Mouse (Mus musculus) v-Abl transformed pro-B cells (cell line): ENCODE results near the gene Galnt5.

Experiments
- in situ Hi-C, 2 experiments: fragments of 400-800 bp; cut with MboI; formaldehyde crosslinking; loops; one replicate each; pipeline ENCODE4 v1.15.1; 2025; ENCODE audit not compliant: unreplicated experiment in 2 of 2

The Galnt5 gene

GRCm38 (mm10) chr2:57997752-57998430 is at the start of gene Galnt5:
Gene Galnt5 (plus strand): TSS chr2:57997884.
- in situ Hi-C loops = no loop called here

GRCm38 (mm10) chr2:57951620-57952019 is 46.1 kb upstream of the Galnt5 start:
- in situ Hi-C loops = no loop called here

GRCm38 (mm10) chr2:57960786-57961185 is 36.9 kb upstream of the Galnt5 start:
- in situ Hi-C loops = no loop called here

- in situ Hi-C loops = no loop called here
Measured at GRCm38 (mm10) chr2:57982248-57982647, 15.4 kb upstream of the Galnt5 start.

- in situ Hi-C loops = no loop called here
Measured at GRCm38 (mm10) chr2:57991084-57991483, 6.6 kb upstream of the Galnt5 start.

- in situ Hi-C loops = no loop called here
Measured at GRCm38 (mm10) chr2:58001497-58001896, 3.8 kb downstream of the Galnt5 start.

- in situ Hi-C loops = no loop called here
Measured at GRCm38 (mm10) chr2:58007081-58007480, 9.4 kb downstream of the Galnt5 start.

- in situ Hi-C loops = no loop called here
Measured at GRCm38 (mm10) chr2:58023556-58023955, 25.9 kb downstream of the Galnt5 start.

GRCm38 (mm10) chr2:58026740-58027139 is 29.1 kb downstream of the Galnt5 start:
- in situ Hi-C loops = no loop called here

- in situ Hi-C loops = no loop called here
Measured at GRCm38 (mm10) chr2:58029404-58029803, 31.7 kb downstream of the Galnt5 start.

GRCm38 (mm10) chr2:58031431-58031830 is 33.7 kb downstream of the Galnt5 start:
- in situ Hi-C loops = loop anchor here (5.0 to 10.0 kb wide), 6 partner anchors 443 to 1917 kb away; partner anchors contain the start of gene Gm17409 (in 1 of the 2)

- in situ Hi-C loops = loop anchor here (10.0 kb wide), 3 partner anchors 439 to 1921 kb away; partner anchors contain the start of gene Gm17409 (in 1 of the 2)
Measured at GRCm38 (mm10) chr2:58035635-58036034, 38.0 kb downstream of the Galnt5 start.

GRCm38 (mm10) chr2:58036926-58037325 is 39.2 kb downstream of the Galnt5 start:
- in situ Hi-C loops = loop anchor here (10.0 kb wide), 3 partner anchors 438 to 1922 kb away; partner anchors contain the start of gene Gm17409 (in 1 of the 2)

- in situ Hi-C loops = no loop called here
Measured at GRCm38 (mm10) chr2:58041867-58042266, 44.2 kb downstream of the Galnt5 start.

- in situ Hi-C loops = loop anchor here in 1 of 2 experiments (10.0 kb wide), 2 partner anchors 362 to 412 kb away; no protein-coding TSS in a partner anchor
Measured at GRCm38 (mm10) chr2:58052821-58053581, 55.3 kb downstream of the Galnt5 start, which contains the start of gene Ermn. Gene Ermn (minus strand): TSS chr2:58052864.

- in situ Hi-C loops = loop anchor here (5.0 to 10.0 kb wide), 8 partner anchors 77 to 409 kb away; no protein-coding TSS in a partner anchor
Measured at GRCm38 (mm10) chr2:58055383-58055782, 57.7 kb downstream of the Galnt5 start.

GRCm38 (mm10) chr2:58079849-58080248 is 82.2 kb downstream of the Galnt5 start:
- in situ Hi-C loops = no loop called here

GRCm38 (mm10) chr2:58086420-58086819 is 88.7 kb downstream of the Galnt5 start:
- in situ Hi-C loops = no loop called here

GRCm38 (mm10) chr2:58094818-58095217 is 97.1 kb downstream of the Galnt5 start:
- in situ Hi-C loops = no loop called here
